Mouse (Mus musculus) myocyte (in vitro differentiated cells): ENCODE data around the gene Olfr429. TPM values are rescaled to one million over a fixed set of nuclear protein-coding genes. Genes with fewer than 3 reads are reported as not detected.
"Not testable (repeated sequence)": the region's sequence is repeated elsewhere in the genome, so short reads cannot be mapped to it uniquely, and the experiment has no call there.

ENCODE experiments used
- H3K27me3 ChIP-seq: one replicate; pipeline ENCODE4 v1.6.1; 2011; ENCODE audit not compliant: control insufficient read depth, insufficient read depth, insufficient read length
- H3K36me3 ChIP-seq: one replicate; pipeline ENCODE4 v1.6.1; 2011; ENCODE audit not compliant: control insufficient read depth, insufficient read depth
- H3K4me2 ChIP-seq: one replicate; pipeline ENCODE4 v1.6.1; 2011; ENCODE audit warnings: low read depth, control low read depth
- H3K4me3 ChIP-seq: one replicate; pipeline ENCODE4 v1.5.1; 2011; ENCODE audit warnings: mild to moderate bottlenecking, control low read depth, moderate library complexity
- H3K79me2 ChIP-seq: one replicate; pipeline ENCODE4 v1.6.1; 2011; ENCODE audit not compliant: control insufficient read depth, insufficient read depth
- H3ac ChIP-seq: one replicate; pipeline ENCODE4 v1.6.1; 2011; ENCODE audit not compliant: control insufficient read depth, insufficient read length
- CEBPB ChIP-seq: IDR thresholded peaks from 2 replicates; pipeline ENCODE4 v1.6.1; 2011; ENCODE audit warnings: mild to moderate bottlenecking, moderate library complexity; ENCODE audit not compliant: poor library complexity, insufficient read depth, severe bottlenecking
- E2F4 ChIP-seq: IDR thresholded peaks from one replicate; pipeline ENCODE4 v1.6.1; 2011; ENCODE audit warnings: mild to moderate bottlenecking, control low read depth, moderate library complexity; ENCODE audit not compliant: insufficient read depth
- MAX ChIP-seq: IDR thresholded peaks from one replicate; pipeline ENCODE4 v1.6.1; 2011; ENCODE audit warnings: low read depth, mild to moderate bottlenecking, control low read depth
- MYOD1 ChIP-seq, 3 experiments: IDR thresholded peaks; one replicate each; pipeline ENCODE4 v1.6.1; 2011; ENCODE audit warnings: control low read depth in 2 of 3, low read depth in 2 of 3, mild to moderate bottlenecking in 2 of 3, moderate library complexity in 1 of 3; ENCODE audit not compliant: insufficient read length in 2 of 3, control insufficient read depth in 1 of 3
- MYOG ChIP-seq, 3 experiments: IDR thresholded peaks; one replicate each; pipeline ENCODE4 v1.6.1; 2011; ENCODE audit warnings: control low read depth in 2 of 3, low read depth in 2 of 3, mild to moderate bottlenecking in 2 of 3; ENCODE audit not compliant: insufficient read length in 2 of 3, control insufficient read depth in 1 of 3, insufficient read depth in 1 of 3
- POLR2A ChIP-seq: IDR thresholded peaks from one replicate; pipeline ENCODE4 v1.6.1; 2011; ENCODE audit warnings: low read depth, mild to moderate bottlenecking, control low read depth, moderate library complexity; ENCODE audit not compliant: insufficient read length
- POLR2AphosphoS2 ChIP-seq: IDR thresholded peaks from one replicate; pipeline ENCODE4 v1.6.1; 2011; ENCODE audit warnings: low read depth, control low read depth; ENCODE audit not compliant: insufficient read length
- REST ChIP-seq: IDR thresholded peaks from one replicate; pipeline ENCODE4 v1.6.1; 2011; ENCODE audit warnings: mild to moderate bottlenecking, control low read depth, moderate library complexity; ENCODE audit not compliant: insufficient read depth, insufficient read length
- SRF ChIP-seq: IDR thresholded peaks from one replicate; pipeline ENCODE4 v1.6.1; 2011; ENCODE audit warnings: low read depth; ENCODE audit not compliant: control insufficient read depth, insufficient read length
- TCF12 ChIP-seq: IDR thresholded peaks from one replicate; pipeline ENCODE4 v1.6.1; 2011; ENCODE audit warnings: mild to moderate bottlenecking, control low read depth; ENCODE audit not compliant: poor library complexity, insufficient read depth, severe bottlenecking
- TCF3 ChIP-seq: IDR thresholded peaks from one replicate; pipeline ENCODE4 v1.6.1; 2011; ENCODE audit warnings: low read depth, control low read depth; ENCODE audit not compliant: insufficient read length
- USF1 ChIP-seq: IDR thresholded peaks from one replicate; pipeline ENCODE4 v1.6.1; 2011; ENCODE audit warnings: low read depth, mild to moderate bottlenecking, control low read depth, moderate library complexity
- polyA plus RNA-seq: library from polyadenylated mRNA; unstranded; fragments of >200 nt; fragmentation: generic; extraction: Trizol; gene quantifications from one replicate; pipeline ENCODE4 v1.2.1, GENCODE M21; 2012; ENCODE audit warnings: missing spikeins

Gene Olfr429
- polyA plus RNA-seq, 1 experiment: not detected

DNA sequence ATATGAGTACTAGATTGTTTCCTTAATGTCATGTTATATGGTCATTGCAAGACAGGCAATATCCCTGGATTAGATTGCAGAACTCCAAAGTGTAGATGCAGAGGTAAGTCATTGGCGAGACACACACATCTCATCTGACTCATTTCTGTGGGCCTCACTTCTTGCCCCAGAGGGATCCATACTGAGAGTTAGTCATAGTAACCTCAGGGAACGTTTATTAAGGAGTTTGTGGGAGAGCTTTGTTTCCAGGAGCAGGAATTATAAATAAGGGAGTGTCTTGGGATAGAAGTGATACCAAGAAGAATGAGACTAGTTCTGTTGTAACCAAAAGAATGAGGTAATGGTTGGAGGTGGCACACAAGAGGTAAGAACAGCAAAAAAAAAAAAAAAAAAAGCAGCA is 35.2 kb upstream of the Olfr429 start, which contains the start of gene Olfr432:
Gene Olfr432 (plus strand): TSS at position 313 of the 400 bp plus-strand sequence.
- H3K27me3 ChIP-seq: no peaks in the 10 kb centered on the region
- no peak for TF ChIP-seq MYOD1 (IDR thresholded peaks at IDR 0.05; ENCODE audit: control insufficient read depth in 1 of 3, insufficient read length in 2 of 3, low read depth in 2 of 3)
- no peak for TF ChIP-seq SRF
- no peak for TF ChIP-seq MYOG (IDR thresholded peaks at IDR 0.05; ENCODE audit: control insufficient read depth in 1 of 3, insufficient read depth in 1 of 3, insufficient read length in 2 of 3, low read depth in 2 of 3)
- no peak for TF ChIP-seq MAX
- no peak for TF ChIP-seq USF1
- no peak within 1 kb of the TSS for H3ac ChIP-seq
- H3K4me3 ChIP-seq: no peak within 1 kb of the TSS
- H3K4me2 ChIP-seq: no peak within 1 kb of the TSS
- H3K79me2 ChIP-seq: no peaks in the 10 kb centered on the region
- no peaks in the 10 kb centered on the region for H3K36me3 ChIP-seq

GRCm38 (mm10) chr1:174049357-174049756 is 34.8 kb upstream of the Olfr429 start:
- H3K27me3 ChIP-seq, H3K36me3 ChIP-seq, H3ac ChIP-seq, H3K4me3 ChIP-seq, H3K79me2 ChIP-seq, H3K4me2 ChIP-seq: not testable (repeated sequence)

DNA sequence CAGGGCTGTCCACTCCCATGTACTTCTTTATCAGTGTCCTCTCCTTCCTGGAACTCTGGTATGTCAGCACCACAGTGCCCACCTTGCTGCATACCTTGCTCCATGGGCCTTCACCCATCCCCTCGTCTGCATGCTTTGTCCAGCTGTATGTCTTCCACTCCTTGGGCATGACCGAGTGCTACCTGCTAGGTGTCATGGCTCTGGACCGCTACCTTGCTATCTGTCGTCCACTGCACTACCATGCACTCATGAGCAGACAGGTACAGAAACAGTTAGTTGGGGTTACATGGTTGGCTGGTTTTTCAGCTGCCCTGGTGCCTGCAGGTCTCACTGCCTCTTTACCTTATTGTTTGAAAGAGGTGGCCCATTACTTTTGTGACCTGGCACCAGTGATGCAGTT is 33.6 kb upstream of the Olfr429 start:
- H3K27me3 ChIP-seq: no peaks in the 10 kb centered on the region
- no peaks in the 10 kb centered on the region for H3K36me3 ChIP-seq
- TF ChIP-seq E2F4: no peak
- no peak for TF ChIP-seq SRF
- no peak for TF ChIP-seq MAX
- TF ChIP-seq POLR2AphosphoS2: no peak
- no peak for TF ChIP-seq CEBPB
- no peak for TF ChIP-seq MYOD1 (IDR thresholded peaks at IDR 0.05; ENCODE audit: control insufficient read depth in 1 of 3, insufficient read length in 2 of 3, low read depth in 2 of 3)
- TF ChIP-seq USF1: no peak
- no peak for TF ChIP-seq TCF3
- TF ChIP-seq TCF12: no peak
- TF ChIP-seq REST: no peak
- no peak for TF ChIP-seq MYOG (IDR thresholded peaks at IDR 0.05; ENCODE audit: control insufficient read depth in 1 of 3, insufficient read depth in 1 of 3, insufficient read length in 2 of 3, low read depth in 2 of 3)
- no peak for TF ChIP-seq POLR2A
- H3K4me3 ChIP-seq: no peak overlapping the region
- no peak overlapping the region for H3ac ChIP-seq
- no peaks in the 10 kb centered on the region for H3K79me2 ChIP-seq
- no peak overlapping the region for H3K4me2 ChIP-seq

DNA sequence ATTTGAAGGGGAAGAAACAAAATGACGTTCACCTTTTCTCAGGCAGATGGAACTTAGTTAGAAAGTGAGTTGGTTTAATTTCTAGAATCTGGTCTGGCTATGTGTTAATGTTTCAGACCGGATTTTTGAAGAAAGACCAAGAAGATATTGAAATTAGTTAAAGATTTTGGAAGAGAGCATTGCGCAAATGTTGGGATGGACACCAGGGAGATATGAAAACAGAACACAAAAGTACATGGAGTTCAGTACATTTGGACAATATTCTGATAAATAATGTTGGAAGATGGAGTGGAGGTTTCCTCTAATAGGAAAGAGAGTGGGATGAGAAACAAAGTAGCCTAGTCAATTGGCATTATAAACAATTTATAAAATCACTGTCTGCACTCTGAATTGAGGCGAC is 32.6 kb upstream of the Olfr429 start:
- TF ChIP-seq TCF3 (no peak), POLR2AphosphoS2 (no peak), SRF (no peak), MYOD1 (IDR thresholded peaks at IDR 0.05; ENCODE audit: control insufficient read depth in 1 of 3, insufficient read length in 2 of 3, low read depth in 2 of 3) (no peak), TCF12 (no peak), MAX (no peak), REST (no peak), CEBPB (no peak), MYOG (IDR thresholded peaks at IDR 0.05; ENCODE audit: control insufficient read depth in 1 of 3, insufficient read depth in 1 of 3, insufficient read length in 2 of 3, low read depth in 2 of 3) (no peak), USF1 (no peak), POLR2A (no peak), E2F4 (no peak)
- no peak overlapping the region for H3ac ChIP-seq
- no peak overlapping the region for H3K4me3 ChIP-seq
- no peak overlapping the region for H3K4me2 ChIP-seq
- no peaks in the 10 kb centered on the region for H3K36me3 ChIP-seq
- H3K79me2 ChIP-seq: no peaks in the 10 kb centered on the region
- H3K27me3 ChIP-seq: no peaks in the 10 kb centered on the region

DNA sequence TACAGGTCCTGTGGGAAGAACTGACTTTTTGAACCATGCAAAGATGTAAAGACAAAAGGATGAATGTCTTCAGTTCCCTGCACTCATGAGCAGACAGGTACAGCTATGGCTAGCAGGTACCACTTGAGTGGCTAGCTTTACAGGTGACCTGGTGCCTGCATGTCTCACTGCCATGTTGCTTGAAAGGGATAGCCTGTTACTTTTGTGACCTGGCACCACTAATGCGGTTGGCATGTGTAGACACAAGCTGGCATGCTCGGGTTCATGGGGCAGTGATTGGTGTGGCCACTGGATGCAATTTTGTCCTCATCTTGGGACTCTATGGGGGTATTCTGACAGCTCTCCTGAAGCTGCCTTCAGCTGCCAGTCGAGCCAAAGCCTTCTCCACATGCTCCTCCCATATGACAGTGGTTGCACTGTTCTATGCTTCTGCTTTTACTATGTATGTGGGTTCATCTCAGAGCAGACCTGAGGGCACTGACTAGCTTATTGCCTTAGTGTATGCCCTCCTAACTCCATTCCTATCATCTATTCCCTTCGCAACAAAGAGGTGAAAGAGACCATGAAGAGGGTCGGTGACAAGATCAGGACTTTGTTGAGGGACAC is 32.1 kb upstream of the Olfr429 start:
- Histone ChIP-seq H3ac (no peak overlapping the region), H3K79me2 (no peaks in the 10 kb centered on the region), H3K27me3 (no peaks in the 10 kb centered on the region), H3K4me2 (no peak overlapping the region), H3K4me3 (no peak overlapping the region), H3K36me3 (no peaks in the 10 kb centered on the region)
- TF ChIP-seq POLR2A: no peak
- TF ChIP-seq TCF12: no peak
- no peak for TF ChIP-seq E2F4
- TF ChIP-seq USF1: no peak
- no peak for TF ChIP-seq TCF3
- TF ChIP-seq MAX: no peak
- no peak for TF ChIP-seq MYOD1 (IDR thresholded peaks at IDR 0.05; ENCODE audit: control insufficient read depth in 1 of 3, insufficient read length in 2 of 3, low read depth in 2 of 3)
- no peak for TF ChIP-seq MYOG (IDR thresholded peaks at IDR 0.05; ENCODE audit: control insufficient read depth in 1 of 3, insufficient read depth in 1 of 3, insufficient read length in 2 of 3, low read depth in 2 of 3)
- TF ChIP-seq SRF: no peak
- no peak for TF ChIP-seq POLR2AphosphoS2
- TF ChIP-seq REST: no peak
- TF ChIP-seq CEBPB: no peak
